Mouse (Mus musculus) erythroblast, adult 5-6 weeks (primary cell): Measurements from ENCODE around the gene Atg101. TPM values are rescaled to one million over a fixed set of nuclear protein-coding genes. Genes with fewer than 3 reads are reported as not detected.

ENCODE experiments used
- ATAC-seq: replicated peaks from 2 replicates; pipeline ENCODE4 v1.8.0; 2016; ENCODE audit warnings: moderate number of reproducible peaks, mild to moderate bottlenecking, moderate TSS enrichment, inconsistent platforms; ENCODE audit not compliant: poor library complexity, low FRiP score, severe bottlenecking
- total RNA-seq, 2 experiments: library from RNA; stranded (forward) in 1 of 2; stranded (reverse) in 1 of 2; fragments of 150-400 nt in 1 of 2; fragments of 200-764, 138-1000 nt in 1 of 2; gene quantifications; 2 replicates each; pipeline versions ENCODE4 v1.2.3 to v1.2.4; 2015 to 2017; ENCODE audit warnings: low replicate concordance in 2 of 2

Atg101 gene
- total RNA-seq, 2 experiments from 2014 or later = 14.1 to 14.2 TPM

DNA sequence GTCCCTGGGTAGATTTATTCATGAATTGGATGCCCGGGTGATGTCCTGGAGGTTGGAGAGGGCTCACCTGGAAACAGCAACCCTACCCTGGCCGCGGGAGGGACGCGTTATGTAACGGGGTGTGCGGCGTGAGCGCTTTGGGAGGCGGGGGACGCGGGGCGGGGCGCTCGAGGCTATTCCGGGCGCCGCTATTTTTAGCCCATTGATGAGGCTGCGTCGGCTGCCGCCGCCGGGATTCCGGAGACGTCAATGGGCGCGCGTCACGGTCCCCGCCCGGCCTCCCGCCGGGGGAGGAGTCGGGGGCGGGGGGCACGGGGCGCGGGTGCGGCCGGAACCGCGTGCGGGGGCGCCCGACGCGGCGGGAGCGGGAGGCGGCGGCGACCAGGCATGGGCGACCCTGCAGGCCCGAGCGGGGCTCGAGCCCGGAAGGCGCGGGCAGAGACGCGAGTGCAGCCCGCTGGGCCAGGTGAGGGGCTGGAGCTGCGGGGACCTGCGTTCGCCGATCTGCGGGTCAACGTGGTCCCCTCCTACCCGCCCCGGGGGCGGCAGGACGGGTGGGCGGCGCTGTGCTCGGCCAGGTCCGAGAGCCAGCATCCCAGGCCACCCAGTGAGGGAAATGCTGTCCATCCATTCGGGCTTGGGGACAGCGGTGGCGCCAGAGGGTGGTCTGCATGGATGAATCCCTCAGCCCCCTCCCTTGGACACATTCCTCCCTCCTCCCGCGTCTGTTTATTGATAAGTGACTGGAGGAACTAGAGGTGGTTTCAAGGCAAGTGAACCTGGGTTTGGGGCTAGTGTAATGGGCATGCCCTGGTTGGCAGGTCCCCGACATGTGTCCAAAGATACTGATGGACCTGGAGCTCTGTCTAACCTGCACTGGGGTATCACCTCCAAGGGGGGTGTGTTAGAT is 29.9 kb upstream of the Atg101 start, which contains the start of gene Nr4a1:
TSS of gene Nr4a1 (plus strand) at position 384 of the 910 bp plus-strand sequence.
- ATAC-seq = no peak

GRCm38 (mm10) chr15:101255842-101256462 is 28.1 kb upstream of the Atg101 start:
- ATAC-seq = no peak

DNA sequence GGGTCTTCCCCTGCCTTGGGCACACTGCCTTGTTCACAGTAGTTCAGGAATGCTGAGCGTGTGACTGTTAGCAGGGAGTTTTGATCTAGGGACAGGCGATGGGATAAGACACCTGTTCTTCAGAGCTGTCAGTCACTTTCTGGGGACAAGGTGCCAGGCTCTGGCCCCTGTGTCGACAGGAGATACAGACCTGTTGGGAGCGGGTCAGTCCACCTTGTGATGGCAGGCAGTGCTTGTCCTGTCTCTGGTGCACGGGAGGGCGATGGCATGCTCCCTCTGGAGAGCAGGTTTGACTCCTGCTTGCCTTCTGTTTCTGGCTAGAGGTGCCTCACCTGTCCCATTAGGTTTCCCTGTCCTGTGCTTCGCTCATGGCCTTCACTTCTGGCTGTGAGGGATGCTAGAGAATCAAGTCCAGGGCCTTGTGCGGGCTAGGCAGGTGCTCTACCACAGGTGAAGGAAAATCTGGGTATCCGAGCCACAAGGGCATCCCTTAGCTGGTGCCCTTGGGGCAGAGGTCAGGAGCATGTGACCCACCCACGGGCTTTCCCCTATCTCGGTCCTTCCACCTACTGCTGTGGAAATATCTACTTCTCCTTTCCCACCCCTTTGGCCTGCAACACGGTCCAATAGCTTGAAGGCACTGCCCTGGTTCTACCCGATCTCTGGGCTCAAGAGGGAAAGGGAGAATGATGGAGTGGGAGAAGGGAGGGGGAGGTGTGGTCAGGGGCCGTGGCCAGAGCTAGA is 27.4 kb upstream of the Atg101 start:
- ATAC-seq = no peak

DNA sequence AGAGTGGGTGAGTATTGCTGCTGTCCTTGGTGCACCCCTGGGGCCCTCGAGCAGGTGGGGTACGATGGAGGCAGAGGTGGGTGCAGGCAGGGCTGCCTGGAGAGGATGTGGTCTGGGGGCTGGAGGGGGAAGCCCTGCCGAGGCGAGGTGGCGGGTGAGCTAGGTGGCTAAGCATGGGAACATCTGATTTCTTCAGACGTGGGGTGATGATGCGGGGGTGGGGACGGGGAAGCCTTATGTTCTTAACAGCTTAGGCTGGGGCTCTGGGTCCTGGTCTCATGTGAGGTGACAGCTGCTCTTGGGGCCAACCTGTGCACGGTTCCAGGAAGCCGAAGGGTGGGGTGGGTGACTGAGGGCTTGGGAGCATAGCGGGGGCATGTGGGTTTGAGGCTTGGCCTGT is 25.7 kb upstream of the Atg101 start:
- ATAC-seq = no peak

- ATAC-seq = no peak
Measured at GRCm38 (mm10) chr15:101259922-101260321, 24.1 kb upstream of the Atg101 start.

GRCm38 (mm10) chr15:101260387-101260786 is 23.7 kb upstream of the Atg101 start:
- ATAC-seq = no peak

DNA sequence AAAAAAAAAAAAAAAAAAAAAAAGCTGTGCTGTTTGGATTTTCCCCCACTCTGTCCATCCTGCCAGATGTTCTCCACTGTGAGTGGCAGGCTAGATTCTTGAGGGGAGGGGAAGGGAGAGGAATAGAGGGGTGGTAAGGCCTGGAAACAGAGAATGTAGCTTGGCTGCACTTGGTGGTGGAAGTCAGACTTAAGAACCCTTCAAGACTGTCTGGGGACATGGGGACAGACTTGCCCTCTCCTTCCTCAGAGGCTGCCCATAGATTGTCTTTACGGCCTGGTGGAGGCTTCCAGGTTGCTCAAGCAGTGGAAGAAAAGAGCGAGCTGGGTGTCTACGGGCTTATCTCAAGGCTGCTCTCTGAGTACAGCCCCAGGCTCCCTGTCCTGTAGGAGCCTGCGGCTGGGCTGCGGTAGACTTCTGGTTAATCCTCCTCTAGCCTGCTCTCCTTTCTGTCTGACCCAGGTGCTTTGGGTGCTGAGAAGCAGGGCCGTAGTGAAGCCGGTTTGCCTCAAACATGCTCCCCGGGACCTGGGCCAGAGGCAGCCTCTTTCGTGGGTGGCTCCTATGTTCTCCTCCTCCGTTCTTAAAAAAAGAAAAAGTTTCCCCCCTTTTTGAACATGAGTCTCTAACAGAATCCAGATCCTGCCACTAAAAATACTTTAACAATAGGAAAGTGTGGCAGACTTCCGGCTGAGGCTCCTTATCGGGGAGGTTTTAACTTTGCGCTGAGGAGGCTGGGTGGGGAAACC is 23.0 kb upstream of the Atg101 start:
- no peak for ATAC-seq

GRCm38 (mm10) chr15:101262502-101262901 is 21.6 kb upstream of the Atg101 start:
- no peak for ATAC-seq

GRCm38 (mm10) chr15:101266132-101266963 is 17.7 kb upstream of the Atg101 start:
- no peak for ATAC-seq

- no peak for ATAC-seq
Measured at GRCm38 (mm10) chr15:101267053-101268032, 16.7 kb upstream of the Atg101 start.

GRCm38 (mm10) chr15:101270101-101270820 is 13.8 kb upstream of the Atg101 start:
- ATAC-seq = no peak

DNA sequence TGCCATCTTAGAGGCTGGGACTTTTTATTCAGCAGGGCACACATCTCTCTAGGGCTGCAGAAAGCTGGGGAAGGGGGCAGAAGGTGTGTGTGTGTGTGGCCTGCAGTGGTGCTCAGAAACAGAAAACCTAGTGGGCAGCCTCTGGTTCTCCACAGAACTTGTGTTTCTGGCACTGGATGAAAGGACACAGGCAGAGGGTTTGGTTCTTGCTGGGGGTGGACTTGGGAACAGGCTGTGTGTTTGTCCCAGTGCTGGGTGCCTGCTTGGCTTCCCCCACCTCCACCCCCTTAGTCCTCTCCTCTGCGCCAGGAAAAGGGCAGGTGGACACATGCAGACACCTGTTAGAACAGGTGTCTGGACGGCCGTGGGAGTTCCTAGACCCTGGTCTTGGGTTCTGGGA is 13.0 kb upstream of the Atg101 start:
- ATAC-seq = no peak

DNA sequence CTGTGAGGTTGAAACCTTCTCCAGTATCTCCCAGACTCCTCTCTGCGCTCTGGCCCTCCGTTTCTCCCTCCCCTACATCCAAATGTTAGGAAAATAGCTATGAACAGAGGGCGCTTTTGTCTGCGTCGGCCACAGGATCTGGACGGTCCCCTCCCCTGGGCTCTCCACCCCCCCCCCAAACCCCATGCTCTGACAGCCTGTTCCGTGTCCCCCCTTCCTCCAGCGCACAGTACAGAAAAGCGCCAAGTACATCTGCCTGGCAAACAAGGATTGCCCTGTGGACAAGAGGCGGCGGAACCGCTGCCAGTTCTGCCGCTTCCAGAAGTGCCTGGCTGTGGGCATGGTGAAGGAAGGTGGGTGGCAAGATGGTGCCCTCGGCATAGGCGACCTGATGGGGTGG is 12.6 kb upstream of the Atg101 start:
- no peak for ATAC-seq

GRCm38 (mm10) chr15:101274380-101274779 is 9.7 kb upstream of the Atg101 start:
- no peak for ATAC-seq

- no peak for ATAC-seq
Measured at GRCm38 (mm10) chr15:101277351-101277899, 6.6 kb upstream of the Atg101 start.

GRCm38 (mm10) chr15:101278589-101278988 is 5.5 kb upstream of the Atg101 start:
- ATAC-seq = no peak
